Mouse (Mus musculus) embryo, embryonic 11.5 days (tissue): ENCODE results near the gene Igbp1b.

Source experiments
- DNase-seq: peaks from one replicate; pipeline ENCODE4 v3.0.0-alpha.2; 2012; ENCODE audit warnings: low read depth, low spot score

The Igbp1b gene

GRCm38 (mm10) chr6:138658516-138658915 lies at the start of gene Igbp1b:
Gene Igbp1b (minus strand): TSS chr6:138658544.
- DNase-seq = no peak

- DNase-seq = no peak
These were observed 24.6 kb upstream of the Igbp1b start for GRCm38 (mm10) chr6:138682959-138683358.

GRCm38 (mm10) chr6:138672704-138673141 lies 14.4 kb upstream of the Igbp1b start:
- DNase-seq = no peak

- no peak for DNase-seq
These were observed 7.1 kb upstream of the Igbp1b start for GRCm38 (mm10) chr6:138665416-138665815.

GRCm38 (mm10) chr6:138645604-138646003 lies 12.7 kb downstream of the Igbp1b start:
- DNase-seq = no peak

- no peak for DNase-seq
These were observed 19.0 kb downstream of the Igbp1b start for GRCm38 (mm10) chr6:138639351-138639750.

GRCm38 (mm10) chr6:138620786-138621185 lies 37.6 kb downstream of the Igbp1b start:
- DNase-seq = no peak

- no peak for DNase-seq
These were observed 39.9 kb downstream of the Igbp1b start for GRCm38 (mm10) chr6:138618396-138618795.
